Mouse (Mus musculus) regulatory T cell (primary cell): ENCODE measurements at regions not wholly inside any gene's neighbourhood (a gene's known extent, or its start where the extent isn't known, plus 50 kb on each side); places are given as distances from the start of the nearest gene placed in this dataset.

Experiments used
- in situ Hi-C: fragments of 300-600 bp; cut with MboI, MseI; formaldehyde crosslinking; loops from one replicate; pipeline ENCODE4 v1.15.1; 2025; ENCODE audit warnings: high pct_unique_total_duplicates

GRCm38 (mm10) chr13:5711646-5712045 lies 149.6 kb upstream of the Klf6 start:
- in situ Hi-C loops = loop anchor here (5.0 to 10.0 kb wide), 3 partner anchors 56 to 753 kb away; partner anchors contain the start of gene Klf6

GRCm38 (mm10) chr13:5713195-5713863 lies 148.0 kb upstream of the Klf6 start:
- in situ Hi-C loops = loop anchor here (5.0 to 10.0 kb wide), 3 partner anchors 54 to 751 kb away; partner anchors contain the start of gene Klf6

DNA sequence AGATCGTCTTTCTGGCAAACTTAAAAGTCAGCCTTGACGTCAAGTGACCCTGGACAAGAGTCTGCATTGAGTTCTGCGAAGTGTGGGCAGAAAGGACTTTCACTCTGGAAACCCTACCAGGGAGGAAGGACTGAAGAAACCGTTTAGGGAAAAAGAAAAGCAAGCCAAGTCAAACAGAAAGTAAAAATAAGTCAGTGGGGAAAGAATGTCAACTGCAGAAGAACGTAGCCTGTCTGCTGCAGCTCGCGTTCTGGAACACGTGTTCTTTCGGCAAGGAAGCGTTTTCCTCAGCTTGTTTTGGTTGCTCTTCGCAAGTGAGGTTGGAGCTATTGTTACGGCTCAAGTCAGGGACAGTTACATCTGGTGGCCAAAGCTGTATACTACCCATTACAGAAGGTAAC lies 147.1 kb upstream of the Klf6 start:
- in situ Hi-C loops = loop anchor here (5.0 to 10.0 kb wide), 3 partner anchors 53 to 751 kb away; partner anchors contain the start of gene Klf6

DNA sequence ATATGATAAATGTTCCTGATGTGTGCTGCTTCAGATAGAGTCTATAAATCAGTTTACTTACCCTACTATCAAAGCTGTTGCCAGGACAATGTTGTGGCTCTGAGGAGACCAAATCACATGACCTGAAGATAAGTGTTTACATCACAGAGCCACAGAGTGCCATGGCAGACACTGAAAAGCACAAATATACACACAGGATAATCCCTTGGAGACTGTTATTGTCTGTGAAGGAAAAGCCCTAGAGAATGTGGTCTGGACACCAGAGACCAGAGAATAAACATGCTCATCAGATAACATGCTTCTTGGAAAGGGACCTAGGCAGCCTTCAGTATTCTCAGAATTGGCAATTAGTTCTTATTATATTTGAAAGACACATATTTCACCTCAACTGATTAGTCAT lies 146.5 kb upstream of the Klf6 start:
- in situ Hi-C loops = loop anchor here (5.0 to 10.0 kb wide), 3 partner anchors 53 to 750 kb away; partner anchors contain the start of gene Klf6

- in situ Hi-C loops = loop anchor here (10.0 kb wide), 2 partner anchors 148 to 748 kb away; partner anchors contain the start of gene Klf6
These were observed 144.5 kb upstream of the Klf6 start for GRCm38 (mm10) chr13:5716749-5717148.

DNA sequence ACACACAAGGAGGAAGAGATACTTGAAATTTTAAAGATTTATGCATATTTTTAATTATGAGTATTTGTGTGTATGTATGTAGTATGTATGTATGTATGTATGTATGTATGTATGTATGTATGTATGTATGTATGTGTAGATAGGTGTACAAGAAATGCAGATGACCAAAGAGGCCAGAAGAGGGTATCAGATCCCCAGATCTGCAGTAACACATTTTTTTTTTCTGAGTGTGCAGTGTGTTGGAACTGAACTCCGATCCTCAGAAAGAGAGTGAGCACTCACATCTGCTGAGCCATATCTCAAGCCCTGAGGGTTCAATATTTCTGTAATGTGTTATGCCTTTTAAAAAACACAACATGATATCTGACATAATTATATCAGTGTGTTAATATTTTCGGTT lies 138.0 kb upstream of the Klf6 start:
- in situ Hi-C loops = no loop called here

GRCm38 (mm10) chr13:5724364-5724763 lies 136.9 kb upstream of the Klf6 start:
- in situ Hi-C loops = no loop called here

DNA sequence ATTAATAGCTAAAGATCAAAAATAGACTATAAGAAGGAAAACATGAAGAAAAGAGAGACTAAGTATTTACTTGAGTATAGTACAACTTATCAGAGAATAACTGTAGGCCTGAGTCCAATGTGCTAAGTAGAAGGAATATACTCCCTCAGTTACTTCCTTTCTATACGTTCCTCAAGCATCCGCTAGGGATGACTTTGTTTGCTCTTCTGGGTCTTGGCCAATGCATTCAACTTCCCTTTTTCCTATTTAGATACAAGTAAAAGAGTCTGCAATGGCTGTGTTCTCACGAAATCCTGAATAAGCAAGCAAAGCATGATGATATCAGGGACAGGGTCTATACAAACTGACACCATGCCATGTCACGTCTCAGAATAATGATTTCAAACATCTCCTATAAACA lies 135.3 kb upstream of the Klf6 start:
- in situ Hi-C loops = no loop called here

DNA sequence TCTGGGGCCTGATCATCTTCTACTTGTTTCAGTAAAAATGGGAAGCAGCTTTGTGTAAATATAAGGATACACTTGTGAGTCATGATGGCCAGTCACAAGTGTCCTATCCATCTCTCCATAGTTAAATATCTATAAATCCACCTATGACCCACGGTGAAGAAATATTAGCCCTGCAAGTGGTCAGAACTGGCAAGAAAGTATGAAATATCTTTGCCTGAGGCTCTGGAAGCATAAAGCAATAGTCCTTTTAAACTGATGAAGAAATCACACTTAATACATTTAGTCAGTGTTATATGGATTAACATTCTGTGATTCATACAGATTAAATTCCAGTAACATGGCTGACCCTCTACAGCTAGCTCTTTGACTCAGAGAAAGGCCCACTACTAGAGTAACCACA lies 134.8 kb upstream of the Klf6 start:
- in situ Hi-C loops = no loop called here

GRCm38 (mm10) chr13:5728172-5728571 lies 133.1 kb upstream of the Klf6 start:
- in situ Hi-C loops = no loop called here

DNA sequence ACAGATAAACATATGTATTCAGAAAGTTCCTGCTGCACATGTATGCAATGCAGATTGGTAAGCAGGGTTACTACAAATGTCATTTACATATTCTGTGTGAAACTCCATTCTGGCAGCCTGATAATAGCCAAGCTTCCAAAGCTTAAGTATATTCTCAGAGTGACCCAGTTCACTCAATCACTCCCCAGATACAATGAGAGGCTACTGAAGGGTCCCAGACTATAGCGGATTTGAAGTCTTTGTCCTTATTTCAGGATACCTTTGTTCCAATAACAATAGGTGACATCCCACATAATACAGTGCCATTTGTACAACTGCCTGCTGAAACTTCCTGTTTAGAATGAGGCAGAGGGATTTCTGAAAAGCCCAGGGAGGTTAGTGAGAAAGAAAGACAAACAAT lies 132.5 kb upstream of the Klf6 start:
- in situ Hi-C loops = no loop called here

DNA sequence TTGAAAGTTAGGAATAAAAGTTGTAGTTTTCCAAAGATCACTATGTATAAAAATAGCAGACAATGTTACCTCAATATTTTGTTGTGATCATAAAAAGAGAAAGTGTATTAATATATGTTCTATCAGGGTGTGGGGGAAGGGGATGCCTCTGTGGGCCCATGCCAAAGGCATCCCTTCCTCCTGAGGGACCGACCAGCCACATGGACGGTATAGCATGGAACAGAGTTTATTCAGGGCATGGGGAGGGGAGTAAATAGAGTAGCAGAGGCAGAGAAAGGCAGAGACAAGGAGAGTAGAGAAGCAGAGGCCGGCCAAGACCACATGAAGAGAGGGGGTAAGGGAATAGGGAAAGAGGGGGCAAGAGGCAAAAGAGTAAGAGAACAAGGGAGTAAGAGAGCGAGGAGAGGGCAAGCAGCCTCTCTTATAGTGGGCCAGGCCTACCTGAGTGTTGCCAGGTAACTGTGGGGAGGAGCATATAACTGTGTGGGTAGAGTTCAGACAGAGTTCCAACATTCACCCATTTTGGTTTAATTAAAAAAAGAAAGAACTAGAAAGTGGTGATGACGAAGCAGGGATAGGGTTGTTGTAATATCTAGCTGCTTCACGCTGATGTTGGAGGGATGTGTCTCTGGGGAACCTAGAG lies 131.7 kb upstream of the Klf6 start:
- in situ Hi-C loops = loop anchor here (10.0 kb wide), 1 partner anchor 755 kb away; no protein-coding TSS in a partner anchor

GRCm38 (mm10) chr13:5732206-5732605 lies 129.1 kb upstream of the Klf6 start:
- in situ Hi-C loops = loop anchor here (10.0 kb wide), 1 partner anchor 753 kb away; no protein-coding TSS in a partner anchor

DNA sequence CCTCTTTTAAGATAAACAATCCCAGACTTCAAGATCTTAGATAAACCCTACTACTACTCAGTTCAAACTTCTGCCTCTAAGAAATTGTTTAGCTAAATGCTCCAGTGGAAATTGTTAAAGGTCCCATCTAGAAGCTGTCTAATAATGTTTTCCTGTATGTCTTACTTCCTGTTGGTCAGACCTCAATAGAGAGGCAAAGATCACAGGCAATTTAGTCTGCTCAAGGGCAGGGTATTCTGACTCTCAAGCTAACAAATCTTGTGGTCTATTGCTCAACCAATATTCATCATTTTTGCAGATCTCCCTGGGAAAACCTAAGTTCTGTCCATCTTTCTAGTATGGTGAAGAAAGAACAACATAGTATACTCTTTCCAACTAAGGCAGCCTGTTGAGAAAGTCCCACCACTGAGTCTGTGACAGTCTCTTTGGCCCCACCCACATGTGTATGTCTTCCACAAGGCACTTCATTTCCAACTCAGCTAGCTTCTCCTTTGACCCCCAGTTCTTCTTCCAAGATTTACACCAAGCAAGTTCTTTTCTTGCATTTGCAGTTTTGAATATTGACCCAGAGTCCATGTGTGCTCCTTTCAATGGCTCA lies 126.2 kb upstream of the Klf6 start:
- in situ Hi-C loops = loop anchor here (10.0 kb wide), 1 partner anchor 750 kb away; no protein-coding TSS in a partner anchor

- in situ Hi-C loops = loop anchor here (10.0 kb wide), 1 partner anchor 748 kb away; no protein-coding TSS in a partner anchor
These were observed 124.8 kb upstream of the Klf6 start for GRCm38 (mm10) chr13:5736472-5736871.

- in situ Hi-C loops = loop anchor here (10.0 kb wide), 1 partner anchor 748 kb away; no protein-coding TSS in a partner anchor
These were observed 124.1 kb upstream of the Klf6 start for GRCm38 (mm10) chr13:5737214-5737613.

DNA sequence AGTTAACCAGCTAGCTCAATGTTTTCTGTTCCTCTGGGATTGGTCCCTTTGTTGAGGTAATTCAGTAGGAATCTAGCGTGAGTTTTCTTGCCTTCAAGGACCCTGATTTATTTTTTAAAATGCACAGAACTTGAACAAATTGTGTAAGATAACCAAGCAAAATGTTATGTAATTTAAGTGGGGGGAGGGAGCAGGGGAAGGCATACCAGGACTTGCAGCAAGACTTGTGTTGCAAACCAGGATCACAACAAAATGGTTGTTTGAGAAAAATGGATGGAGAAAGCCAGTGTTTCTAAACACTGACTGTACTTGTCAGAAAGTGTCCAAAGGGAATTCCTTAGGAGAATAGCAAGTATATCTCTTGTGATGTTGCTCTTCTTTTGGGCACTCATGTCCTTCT lies 120.5 kb upstream of the Klf6 start:
- in situ Hi-C loops = loop anchor here (10.0 kb wide), 1 partner anchor 1466 kb away; the partner anchor contains the start of gene Akr1c12

DNA sequence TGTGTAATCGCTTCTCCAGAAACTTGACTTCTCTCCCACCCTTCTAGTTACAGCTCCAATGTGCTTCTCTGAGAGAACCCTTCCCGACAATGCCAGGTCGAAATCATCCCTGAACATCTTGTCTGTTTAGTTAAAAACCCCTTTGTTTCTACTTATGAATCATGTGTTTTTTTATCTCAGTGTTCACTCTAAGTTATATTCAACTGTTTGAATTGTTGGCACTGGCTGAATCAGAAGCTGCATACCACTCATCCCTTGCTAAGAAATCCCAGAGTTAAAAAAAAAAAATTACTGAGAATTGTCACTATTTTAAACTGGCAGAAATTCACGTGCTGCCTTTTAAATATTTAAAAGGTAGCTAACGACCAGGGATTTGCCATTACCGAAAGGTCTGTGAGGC lies 116.3 kb upstream of the Klf6 start:
- in situ Hi-C loops = loop anchor here (10.0 kb wide), 1 partner anchor 1470 kb away; the partner anchor contains the start of gene Akr1c12

- in situ Hi-C loops = no loop called here
These were observed 104.1 kb upstream of the Klf6 start for GRCm38 (mm10) chr13:5757176-5757575.

DNA sequence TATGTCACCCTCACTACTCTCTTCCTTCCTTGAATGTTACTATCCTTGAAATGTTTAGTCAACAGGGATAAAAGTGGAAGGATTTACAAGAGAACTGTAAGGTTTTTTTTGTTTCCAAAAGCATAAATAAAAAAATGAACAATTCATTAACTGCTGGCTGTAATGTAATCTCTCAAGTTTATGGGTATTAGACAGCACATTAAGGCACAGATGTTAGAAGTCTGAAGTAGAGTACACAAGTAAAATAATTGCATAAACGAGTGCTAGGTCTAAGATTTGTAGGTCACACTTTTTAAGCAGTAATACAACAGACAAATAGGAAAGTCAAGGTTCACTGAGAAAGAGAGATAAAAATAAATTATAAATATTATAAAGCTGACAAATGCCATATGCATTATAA lies 103.3 kb upstream of the Klf6 start:
- in situ Hi-C loops = no loop called here

GRCm38 (mm10) chr13:5760030-5760429 lies 101.3 kb upstream of the Klf6 start:
- in situ Hi-C loops = no loop called here

GRCm38 (mm10) chr13:5766394-5766793 lies 94.9 kb upstream of the Klf6 start:
- in situ Hi-C loops = loop anchor here (5.0 kb wide), 1 partner anchor 54 kb away; no protein-coding TSS in a partner anchor
